Mouse (Mus musculus) heart, postnatal 25 days (tissue): ENCODE data around the gene Gm35315. TPM values are rescaled to one million over a fixed set of nuclear protein-coding genes. Genes with fewer than 3 reads are reported as not detected.
"Not testable (repeated sequence)": the region's sequence is repeated elsewhere in the genome, so short reads cannot be mapped to it uniquely, and the experiment has no call there.

Source experiments
- DNase-seq: peaks from one replicate; pipeline ENCODE4 v3.0.0; 2022; ENCODE audit warnings: low spot score
- intact Hi-C: fragments of 180-260 bp; cut with DNase I; formaldehyde crosslinking; loops from one replicate; pipeline ENCODE4 v1.15.1; 2025
- total RNA-seq, 2 experiments: library from RNA; stranded (reverse); gene quantifications; 2 replicates each; pipeline ENCODE4 v1.2.3; 2021

Gm35315 gene
- total RNA-seq, 2 experiments from 2014 or later, result not detected

DNA sequence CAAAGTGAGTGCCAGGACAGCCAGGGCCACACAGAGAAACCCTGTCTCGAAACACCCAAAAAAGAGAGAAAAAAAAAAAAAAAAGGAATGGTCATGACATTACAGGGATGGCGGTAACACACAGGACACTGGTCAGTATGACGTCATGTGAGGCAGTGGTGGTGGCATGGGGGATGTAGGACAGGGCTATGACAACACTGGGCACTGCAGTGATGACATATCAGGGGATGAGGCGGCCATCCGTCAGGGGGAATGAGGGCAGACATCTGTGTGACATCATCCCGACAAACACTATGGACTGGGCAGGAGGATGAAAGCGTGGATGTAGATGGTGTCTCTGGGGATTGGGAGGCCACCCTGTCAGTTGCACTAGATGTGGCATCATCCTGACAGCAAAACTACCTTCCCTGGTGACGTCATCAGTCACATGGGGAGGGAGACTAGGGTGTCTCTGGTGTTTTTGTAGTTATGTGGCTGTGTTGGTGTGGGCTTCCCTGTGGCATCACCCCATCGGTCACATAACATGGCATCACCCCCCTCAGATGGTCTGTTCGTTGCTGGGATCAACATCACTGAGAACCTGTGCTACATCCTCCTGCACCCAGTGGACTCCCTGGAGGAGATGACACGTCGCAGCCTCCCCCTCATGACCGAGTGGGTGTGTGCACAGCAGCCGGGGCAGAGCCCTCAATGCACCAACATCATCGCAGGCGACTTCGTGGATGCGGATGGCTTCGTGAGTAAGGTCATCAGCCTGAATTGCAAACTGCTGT lies 8.8 kb upstream of the Gm35315 start:
- intact Hi-C loops, result loop anchor here (5.0 kb wide), 1 partner anchor 74 kb away; the partner anchor contains the start of gene Golga3
- DNase-seq, result no peak

DNA sequence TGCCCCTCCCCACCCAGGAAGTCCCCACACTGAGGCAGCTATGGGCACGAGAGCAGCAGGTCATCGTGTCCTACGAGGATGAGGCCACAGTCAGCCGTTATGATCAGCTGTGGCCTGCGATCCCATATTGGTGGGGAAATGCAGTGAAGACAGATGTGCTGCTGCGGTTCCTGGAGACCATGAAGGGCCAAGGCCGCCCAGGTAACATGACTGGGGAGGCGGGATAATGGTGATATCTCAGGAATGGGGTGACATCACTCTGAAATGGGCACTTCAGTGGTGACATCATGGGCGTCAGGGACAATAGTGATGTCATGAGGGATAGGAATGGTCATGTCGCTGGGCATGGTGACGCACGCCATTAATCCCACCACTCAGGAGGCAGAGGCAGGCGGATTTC lies 8.2 kb upstream of the Gm35315 start:
- DNase-seq, result no peak
- intact Hi-C loops, result loop anchor here (5.0 kb wide), 1 partner anchor 75 kb away; the partner anchor contains the start of gene Golga3

- intact Hi-C loops, result loop anchor here (5.0 kb wide), 1 partner anchor 75 kb away; the partner anchor contains the start of gene Golga3
Measured at GRCm38 (mm10) chr5:110101716-110102347, 7.6 kb upstream of the Gm35315 start.

GRCm38 (mm10) chr5:110100921-110101631 lies 6.9 kb upstream of the Gm35315 start:
- DNase-seq, result no peak

More at GRCm38 (mm10) chr5:110101716-110102347, 7.6 kb upstream of the Gm35315 start:
- no peak for DNase-seq

DNA sequence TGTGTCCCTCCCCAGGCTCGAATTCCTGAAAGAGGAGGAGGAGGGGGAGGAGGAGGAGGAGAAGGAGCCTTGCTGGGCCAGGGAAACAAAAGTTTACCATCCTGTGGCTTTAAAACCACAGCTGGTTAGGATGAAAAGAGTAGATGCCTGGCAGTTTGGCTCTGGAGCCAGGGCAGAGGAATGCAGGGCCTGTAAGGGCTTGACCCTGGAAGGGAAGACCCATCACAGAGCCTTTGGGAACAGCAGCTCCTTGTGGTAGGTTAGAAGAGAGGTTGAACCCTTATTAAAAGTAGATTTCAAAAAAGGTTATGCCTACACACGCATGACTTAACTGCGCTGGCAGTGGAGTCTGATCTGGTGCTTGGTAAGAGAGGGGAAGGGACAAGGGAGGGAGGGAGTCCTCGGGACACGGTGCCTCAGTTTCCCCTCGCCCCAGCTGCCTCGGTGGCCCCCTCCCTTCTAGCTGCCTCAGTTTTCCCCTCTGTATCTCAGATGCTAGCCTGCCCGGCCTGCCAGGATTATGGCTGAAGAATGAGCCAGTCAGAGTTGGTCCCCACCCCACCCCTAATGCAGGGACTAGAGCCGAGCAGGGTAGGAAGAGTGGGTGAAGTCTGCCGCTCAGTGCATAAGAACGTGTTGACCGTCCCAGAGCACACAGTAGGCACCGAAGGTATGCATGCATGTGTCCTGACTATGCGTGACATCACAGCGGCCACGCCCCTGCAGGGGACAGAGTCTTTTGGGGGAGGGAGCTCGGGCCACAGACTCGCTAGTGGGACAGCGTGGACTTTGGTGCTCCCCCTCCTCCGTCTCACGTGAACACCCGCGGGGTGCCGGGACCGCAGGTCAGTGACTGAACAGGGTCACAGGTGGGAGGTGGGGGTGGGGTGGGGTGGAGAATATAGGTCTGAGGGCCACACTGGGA lies 5.7 kb upstream of the Gm35315 start, which contains the start of gene Plcxd1:
Gene Plcxd1 (plus strand): TSS at position 314 of the 925 bp plus-strand sequence.
- intact Hi-C loops, result loop anchor here (5.0 kb wide), 1 partner anchor 77 kb away; the partner anchor contains the start of gene Golga3

More at GRCm38 (mm10) chr5:110100921-110101631, 6.9 kb upstream of the Gm35315 start:
- intact Hi-C loops, result loop anchor here (5.0 kb wide), 1 partner anchor 76 kb away; the partner anchor contains the start of gene Golga3

DNA sequence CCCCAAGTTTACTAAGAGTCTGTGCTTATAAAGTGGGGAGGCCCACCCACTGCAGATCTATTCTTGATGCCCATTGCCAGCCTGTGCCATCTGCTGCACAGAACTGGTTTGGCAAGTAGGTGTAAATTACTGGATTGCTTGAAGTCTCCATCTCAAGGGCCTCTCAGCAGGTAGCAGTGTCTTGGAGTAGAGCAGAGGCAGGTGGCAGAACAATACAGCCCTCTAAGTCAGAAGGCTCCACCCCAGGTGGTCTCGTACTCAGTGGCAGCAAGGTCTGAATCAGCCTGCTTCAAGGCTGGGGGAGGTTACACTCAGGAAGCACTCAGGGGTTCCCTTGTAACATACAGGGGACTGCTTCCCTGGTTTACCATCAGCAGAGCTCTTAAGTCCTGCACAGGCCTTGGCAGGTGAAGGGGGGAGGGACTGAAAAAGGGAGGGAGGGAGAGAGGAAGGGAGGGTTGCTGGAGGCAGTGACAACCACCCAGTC lies 4.8 kb upstream of the Gm35315 start:
- no peak for DNase-seq
- intact Hi-C loops, result no loop called here

More for the DNA sequence above, 5.7 kb upstream of the Gm35315 start, which contains the start of gene Plcxd1:
- no peak for DNase-seq

DNA sequence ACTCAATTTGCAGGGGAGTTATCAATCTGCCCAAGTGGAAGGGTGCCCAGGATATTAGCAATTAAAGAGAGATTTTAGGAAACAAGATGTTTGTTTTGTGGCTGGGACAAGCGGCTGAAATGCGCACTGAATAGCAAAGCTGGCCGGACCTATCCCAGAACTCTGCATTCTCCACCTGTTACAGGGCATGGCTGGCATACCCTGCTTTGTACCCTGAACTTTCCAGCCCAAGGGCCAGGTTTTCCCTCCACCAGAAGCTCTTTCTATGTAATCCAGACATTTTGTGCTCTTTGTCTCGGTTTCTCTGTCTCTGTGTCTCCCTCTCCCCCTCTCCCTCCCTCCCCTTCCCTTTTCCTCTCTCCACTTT lies 610 bp upstream of the Gm35315 start:
- DNase-seq, result no peak
- intact Hi-C loops, result no loop called here

- no peak for DNase-seq
- intact Hi-C loops, result no loop called here
Measured at GRCm38 (mm10) chr5:110091546-110091945, 2.7 kb downstream of the Gm35315 start.

GRCm38 (mm10) chr5:110086161-110086866 lies 7.9 kb downstream of the Gm35315 start:
- intact Hi-C loops, result no loop called here
- DNase-seq, result no peak

DNA sequence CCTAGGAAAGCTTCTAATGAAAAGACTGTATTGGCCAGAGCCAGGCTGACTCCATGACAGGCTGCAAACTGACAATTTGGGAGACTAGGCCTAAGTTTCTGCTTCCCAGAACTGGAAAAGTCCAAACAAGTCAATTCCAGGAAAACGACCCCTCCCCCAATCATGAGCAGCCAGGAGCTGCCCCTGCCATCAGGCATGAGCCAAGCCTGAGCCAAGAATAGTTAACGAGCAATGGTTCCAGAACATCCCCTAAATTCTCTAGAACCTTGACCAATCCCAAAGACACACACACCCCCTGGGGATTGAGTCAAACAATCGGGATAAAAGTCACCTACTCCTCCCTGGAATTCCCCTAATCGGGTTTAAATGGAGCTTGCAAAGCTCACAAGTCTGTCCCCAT lies 11.3 kb downstream of the Gm35315 start:
- no peak for DNase-seq
- intact Hi-C loops, result no loop called here

GRCm38 (mm10) chr5:110072413-110072812 lies 21.8 kb downstream of the Gm35315 start, which contains the start of gene Gm17655:
TSS of gene Gm17655 (minus strand) at chr5:110072513.
- intact Hi-C loops, DNase-seq: not testable (repeated sequence)

DNA sequence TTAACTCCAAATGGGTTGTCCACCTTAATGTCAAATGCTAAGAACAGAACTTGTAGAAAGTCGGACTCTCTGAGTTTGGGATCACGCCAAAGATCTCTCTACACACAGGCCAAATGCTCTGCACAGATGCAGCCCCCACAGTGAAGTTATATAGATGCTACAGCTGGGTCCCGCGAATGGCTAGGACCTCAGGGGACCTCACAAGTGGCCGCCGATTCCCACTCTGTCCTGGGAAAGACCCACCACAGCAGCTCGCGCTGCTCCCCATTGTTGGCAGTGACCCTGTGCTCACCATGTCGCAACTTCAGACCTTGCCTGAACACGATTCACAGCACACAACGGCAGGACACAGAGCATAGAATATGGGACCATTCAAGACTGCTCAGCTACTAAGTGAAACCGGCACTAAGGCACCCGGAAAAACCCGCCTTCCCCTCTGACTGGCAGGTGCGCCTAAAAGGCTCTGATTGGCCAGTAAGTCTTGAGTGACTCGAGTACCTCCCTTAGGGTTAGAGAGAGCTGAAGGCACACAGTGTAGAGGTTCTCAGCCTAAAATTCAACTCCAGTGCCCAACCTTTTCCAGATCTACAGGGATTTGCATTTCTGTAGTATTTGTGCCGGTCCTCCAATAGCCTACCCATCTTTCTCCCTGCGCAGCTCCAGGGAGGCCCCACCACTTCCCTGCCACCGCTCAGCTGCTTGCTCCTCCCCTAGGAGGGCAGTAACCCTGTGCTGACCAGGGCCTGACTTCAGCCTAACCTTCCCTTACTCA lies 36.4 kb downstream of the Gm35315 start:
- intact Hi-C loops, result loop anchor here (10.0 kb wide), 1 partner anchor 77 kb away; the partner anchor contains the start of gene Chfr
- peak; percentile 77 for DNase-seq

Other genes starting within 250 kb of the Gm35315 start
- 1 to 10 TPM; 3.7 to 5.1 TPM for gene Gm15446, start 171.0 kb downstream of the Gm35315 start, total RNA-seq
- gene Zfp932, start 97.9 kb downstream of the Gm35315 start, total RNA-seq, result 1 to 10 TPM; 5.7 to 9.6 TPM
- gene Gm17655, start 21.9 kb downstream of the Gm35315 start, total RNA-seq, result 1 to 10 TPM; 1.2 to 2.6 TPM
- gene Plcxd1, start 5.5 kb upstream of the Gm35315 start, total RNA-seq, result not detected
- gene Gtpbp6, start 13.8 kb upstream of the Gm35315 start, total RNA-seq, result 10 to 100 TPM; 27.6 to 31.0 TPM
- 1 to 10 TPM; 2.7 to 3.1 TPM for gene Zfp605, start 15.7 kb upstream of the Gm35315 start, total RNA-seq
- 10 to 100 TPM; 14.8 to 17.1 TPM for gene Chfr, start 41.4 kb upstream of the Gm35315 start, total RNA-seq
- gene Golga3, start 82.3 kb upstream of the Gm35315 start, total RNA-seq, result 10 to 100 TPM; 46.2 to 47.0 TPM
- 10 to 100 TPM; 25.8 to 29.3 TPM for gene Ankle2, start 136.6 kb upstream of the Gm35315 start, total RNA-seq
- gene Pgam5, start 175.5 kb upstream of the Gm35315 start, total RNA-seq, result 10 to 100 TPM; 30.2 to 34.7 TPM
- 10 to 100 TPM; 95.2 to 96.5 TPM for gene Pxmp2, start 191.8 kb upstream of the Gm35315 start, total RNA-seq
- 1 to 10 TPM; 1.8 to 2.3 TPM for gene Pole, start 191.9 kb upstream of the Gm35315 start, total RNA-seq
- not detected for gene P2rx2, start 248.8 kb upstream of the Gm35315 start, total RNA-seq